Mouse (Mus musculus) CH12.LX (cell line): ENCODE measurements around the gene 4930583I09Rik. TPM values are rescaled to one million over a fixed set of nuclear protein-coding genes. Genes with fewer than 3 reads are reported as not detected.

Experiments
- DNase-seq: peaks from one replicate; pipeline ENCODE4 v3.0.0-alpha.2; 2013; ENCODE audit errors: extremely low read depth
- H3K27ac ChIP-seq: 2 replicates; pipeline ENCODE4 v1.5.1; 2012; ENCODE audit warnings: low read depth, mild to moderate bottlenecking, control low read depth, moderate library complexity; ENCODE audit not compliant: insufficient read depth
- H3K27me3 ChIP-seq: replicated peaks from 2 replicates; pipeline ENCODE3; 2012; ENCODE audit warnings: inconsistent platforms
- H3K36me3 ChIP-seq, 2 experiments: replicated peaks in 1 of 2; 2 replicates each; pipeline versions ENCODE3 to v1.6.1; 2012; ENCODE audit warnings: inconsistent platforms in 1 of 2, low read length in 1 of 2, mild to moderate bottlenecking in 1 of 2, mixed read lengths in 1 of 2, moderate library complexity in 1 of 2; ENCODE audit not compliant: control insufficient read depth in 1 of 2, insufficient read depth in 1 of 2
- H3K4me1 ChIP-seq, 2 experiments: 2 replicates each; pipeline ENCODE4 v1.6.1; 2012; ENCODE audit warnings: inconsistent platforms in 1 of 2, moderate library complexity in 1 of 2; ENCODE audit not compliant: insufficient read depth in 2 of 2, control insufficient read depth in 1 of 2
- H3K4me2 ChIP-seq: 2 replicates; pipeline ENCODE4 v1.6.1; 2012; ENCODE audit warnings: low read depth, mild to moderate bottlenecking, control low read depth; ENCODE audit not compliant: poor library complexity, insufficient read depth, severe bottlenecking
- H3K4me3 ChIP-seq, 3 experiments: fragments of 150-350 bp in 1 of 3; sonication (generic) in 1 of 3; replicated peaks in 1 of 3; 2 replicates each; pipeline versions ENCODE3 to v1.5.1; 2011 to 2012; ENCODE audit warnings: low read depth in 2 of 3, low read length in 2 of 3, mild to moderate bottlenecking in 2 of 3, moderate library complexity in 2 of 3, control low read depth in 1 of 3, improper control_type of control experiment in 1 of 3, inconsistent platforms in 1 of 3, mixed read lengths in 1 of 3; ENCODE audit not compliant: poor library complexity in 1 of 3
- H3K79me2 ChIP-seq: replicated peaks from 2 replicates; pipeline ENCODE4 v1.6.1; 2012; ENCODE audit warnings: mild to moderate bottlenecking, moderate library complexity; ENCODE audit not compliant: control insufficient read depth, poor library complexity, insufficient read depth, severe bottlenecking; ENCODE audit errors: extremely low read depth
- H3K9ac ChIP-seq: 2 replicates; pipeline ENCODE4 v1.6.1; 2012; ENCODE audit warnings: low read depth, mild to moderate bottlenecking, control low read depth, moderate library complexity; ENCODE audit not compliant: insufficient read depth
- H3K9me3 ChIP-seq: replicated peaks from 2 replicates; pipeline ENCODE3; 2012; ENCODE audit warnings: low read length, inconsistent platforms, mixed read lengths
- BHLHE40 ChIP-seq: IDR thresholded peaks from 2 replicates; pipeline ENCODE4 v1.6.1; 2011; ENCODE audit warnings: mild to moderate bottlenecking, low read depth, low read length, improper control_type of control experiment
- CHD1 ChIP-seq: IDR thresholded peaks from 2 replicates; pipeline ENCODE4 v1.6.1; 2012; ENCODE audit warnings: low read depth, low read length, improper control_type of control experiment, inconsistent platforms
- CHD2 ChIP-seq: IDR thresholded peaks from 2 replicates; pipeline ENCODE4 v1.6.1; 2011; ENCODE audit warnings: low read length, improper control_type of control experiment
- CTCF ChIP-seq, 2 experiments: IDR thresholded peaks in 1 of 2; conservative IDR thresholded peaks in 1 of 2; 2 replicates each; pipeline ENCODE4 v1.5.1; 2011 to 2012; ENCODE audit warnings: low read depth in 2 of 2, low read length in 2 of 2, improper control_type of control experiment in 1 of 2, inconsistent platforms in 1 of 2, mild to moderate bottlenecking in 1 of 2, moderate library complexity in 1 of 2
- ELF1 ChIP-seq: IDR thresholded peaks from 2 replicates; pipeline ENCODE4 v1.6.1; 2014; ENCODE audit warnings: low read depth, mild to moderate bottlenecking, inconsistent platforms, low read length, improper control_type of control experiment
- EP300 ChIP-seq: IDR thresholded peaks from 2 replicates; pipeline ENCODE4 v1.6.1; 2011; ENCODE audit warnings: low read length, improper control_type of control experiment
- ETS1 ChIP-seq: conservative IDR thresholded peaks from 2 replicates; pipeline ENCODE4 v1.6.1; 2012; ENCODE audit warnings: low read depth, mild to moderate bottlenecking, inconsistent platforms, low read length, improper control_type of control experiment, moderate library complexity
- HCFC1 ChIP-seq: IDR thresholded peaks from 2 replicates; pipeline ENCODE4 v1.6.1; 2012; ENCODE audit warnings: low read depth, mild to moderate bottlenecking, inconsistent platforms, low read length, improper control_type of control experiment
- IRF4 ChIP-seq: IDR thresholded peaks from 2 replicates; pipeline ENCODE4 v1.6.1; 2014; ENCODE audit warnings: low read depth, mild to moderate bottlenecking, inconsistent platforms, low read length, improper control_type of control experiment
- JUND ChIP-seq: conservative IDR thresholded peaks from 2 replicates; pipeline ENCODE4 v1.6.1; 2011; ENCODE audit warnings: low read depth, low read length, improper control_type of control experiment
- KAT2A ChIP-seq: IDR thresholded peaks from 2 replicates; pipeline ENCODE4 v1.6.1; 2012; ENCODE audit warnings: low read length, improper control_type of control experiment, inconsistent platforms; ENCODE audit not compliant: insufficient replicate concordance
- MAFK ChIP-seq: IDR thresholded peaks from 2 replicates; pipeline ENCODE4 v1.6.1; 2011; ENCODE audit warnings: low read length, improper control_type of control experiment; ENCODE audit not compliant: insufficient replicate concordance
- MAX ChIP-seq: IDR thresholded peaks from 2 replicates; pipeline ENCODE4 v1.6.1; 2011; ENCODE audit warnings: low read length, improper control_type of control experiment
- MAZ ChIP-seq: IDR thresholded peaks from 2 replicates; pipeline ENCODE4 v1.6.1; 2012; ENCODE audit warnings: low read depth, mild to moderate bottlenecking, inconsistent platforms, low read length, improper control_type of control experiment, moderate library complexity
- MYC ChIP-seq: IDR thresholded peaks from 2 replicates; pipeline ENCODE4 v1.6.1; 2011; ENCODE audit warnings: low read depth, mild to moderate bottlenecking, improper control_type of control experiment, low read length
- NRF1 ChIP-seq: IDR thresholded peaks from 2 replicates; pipeline ENCODE4 v1.6.1; 2014; ENCODE audit warnings: low read depth, mild to moderate bottlenecking, inconsistent platforms, low read length, improper control_type of control experiment, moderate library complexity
- POLR2AphosphoS2 ChIP-seq: IDR thresholded peaks from 2 replicates; pipeline ENCODE4 v1.6.1; 2011; ENCODE audit warnings: low read depth, low read length, improper control_type of control experiment
- SIN3A ChIP-seq: IDR thresholded peaks from 2 replicates; pipeline ENCODE4 v1.6.1; 2012; ENCODE audit warnings: low read length, improper control_type of control experiment, inconsistent platforms
- TBP ChIP-seq: conservative IDR thresholded peaks from 2 replicates; pipeline ENCODE4 v1.6.1; 2011; ENCODE audit warnings: low read depth, low read length, improper control_type of control experiment
- TCF12 ChIP-seq: IDR thresholded peaks from 2 replicates; pipeline ENCODE4 v1.6.1; 2014; ENCODE audit warnings: low read depth, mild to moderate bottlenecking, inconsistent platforms, low read length, improper control_type of control experiment
- UBTF ChIP-seq: IDR thresholded peaks from 2 replicates; pipeline ENCODE4 v1.6.1; 2012; ENCODE audit warnings: low read depth, mild to moderate bottlenecking, inconsistent platforms, low read length, improper control_type of control experiment, moderate library complexity
- USF2 ChIP-seq: conservative IDR thresholded peaks from 2 replicates; pipeline ENCODE4 v1.6.1; 2011; ENCODE audit warnings: low read depth, low read length, improper control_type of control experiment
- ZC3H11A ChIP-seq: IDR thresholded peaks from 2 replicates; pipeline ENCODE4 v1.6.1; 2012; ENCODE audit warnings: low read depth, mild to moderate bottlenecking, inconsistent platforms, low read length, improper control_type of control experiment
- ZKSCAN1 ChIP-seq: IDR thresholded peaks from 2 replicates; pipeline ENCODE4 v1.6.1; 2012; ENCODE audit warnings: low read depth, inconsistent platforms, low read length, improper control_type of control experiment, borderline replicate concordance
- ZMIZ1 ChIP-seq: IDR thresholded peaks from 2 replicates; pipeline ENCODE4 v1.6.1; 2012; ENCODE audit warnings: low read depth, mild to moderate bottlenecking, inconsistent platforms, low read length, improper control_type of control experiment
- ZNF384 ChIP-seq: IDR thresholded peaks from 2 replicates; pipeline ENCODE4 v1.6.1; 2012; ENCODE audit warnings: low read depth, low read length, improper control_type of control experiment, inconsistent platforms
- dilution Hi-C: fragments of 300-500 bp; cut with MboI; formaldehyde crosslinking; loops from 2 replicates; pipeline ENCODE4 v1.14.3; 2020; ENCODE audit warnings: low sequenced_read_pairs; ENCODE audit not compliant: extremely low pct_unique_long_range_greater_than_20kb, extremely low pct_ligation_motif_present
- in situ Hi-C: fragments of 300-500 bp; cut with MboI; formaldehyde crosslinking; loops from 3 replicates; pipeline ENCODE4 v1.14.3; 2019; ENCODE audit warnings: low sequenced_read_pairs, low pct_ligation_motif_present, low pct_unique_long_range_greater_than_20kb, mixed read lengths
- polyA plus RNA-seq: library from polyadenylated mRNA; unstranded; fragments of >175 nt; gene quantifications from 2 replicates; pipeline ENCODE4 v1.2.1, GENCODE M21; 2012; ENCODE audit warnings: low read depth; ENCODE audit not compliant: insufficient read length
- total RNA-seq, 2 experiments: library from RNA; depleted of rRNA; stranded (reverse); fragments of 300-350 nt in 1 of 2; fragments of >200 nt in 1 of 2; gene quantifications; 2 replicates each; pipeline ENCODE4 v1.2.3; 2012 to 2014

4930583I09Rik gene
- total and polyA plus RNA-seq, 3 experiments = not detected

GRCm38 (mm10) chr17:64863817-64864216 lies 27.9 kb upstream of the 4930583I09Rik start:
- Histone ChIP-seq H3K36me3 (no peaks in the 10 kb centered on the region), H3K27me3 (no peaks in the 10 kb centered on the region), H3K27ac (no peak overlapping the region), H3K4me3 (no peak overlapping the region), H3K4me1 (peaks cover 0 to 4% of the 10 kb centered on the region in 2 experiments; a peak in 2 of 4 replicates), H3K79me2 (no peaks in the 10 kb centered on the region), H3K9ac (no peak overlapping the region), H3K9me3 (peaks cover 5% of the 10 kb centered on the region), H3K4me2 (no peak overlapping the region)
- DNase-seq = no peak
- in situ Hi-C loops = loop anchor here (10.0 to 25.0 kb wide), 2 partner anchors 252 to 349 kb away; partner anchors contain the start of gene Man2a1
- dilution Hi-C loops = no loop called here
- TF ChIP-seq MAFK (no peak), POLR2AphosphoS2 (no peak), EP300 (no peak), TBP (no peak), JUND (no peak), UBTF (no peak), CHD1 (no peak), ZMIZ1 (no peak), IRF4 (no peak), NRF1 (no peak), ZC3H11A (no peak), MAX (no peak), BHLHE40 (no peak), KAT2A (no peak), CHD2 (no peak), ELF1 (no peak), MAZ (no peak), ZKSCAN1 (no peak), TCF12 (no peak)

- Histone ChIP-seq H3K9ac (no peak overlapping the region), H3K36me3 (no peaks in the 10 kb centered on the region)
- dilution Hi-C loops = no loop called here
- no peak for TF ChIP-seq KAT2A
- TF ChIP-seq SIN3A = no peak
- no peak for TF ChIP-seq CHD2
- TF ChIP-seq IRF4 = no peak
- no peak for TF ChIP-seq BHLHE40
- TF ChIP-seq POLR2AphosphoS2 = no peak
- no peak for TF ChIP-seq ZC3H11A
- TF ChIP-seq MYC = no peak
- TF ChIP-seq MAZ = no peak
- TF ChIP-seq ZNF384 = no peak
- TF ChIP-seq CTCF (conservative IDR thresholded peaks at IDR 0.05 in 1 of 2, IDR thresholded peaks at IDR 0.05 in 1 of 2; ENCODE audit: low read depth in 2 of 2, low read length in 2 of 2) = no peak
- TF ChIP-seq CHD1 = no peak
- TF ChIP-seq ETS1 = no peak
- no peak for TF ChIP-seq HCFC1
- TF ChIP-seq USF2 = no peak
- TF ChIP-seq, all 38 proteins: peak for 0
- Histone ChIP-seq H3K4me1 (peaks cover 0 to 8% of the 10 kb centered on the region in 2 experiments; a peak in 2 of 4 replicates), H3K79me2 (no peaks in the 10 kb centered on the region), H3K4me3 (no peak overlapping the region), H3K27ac (no peak overlapping the region), H3K4me2 (no peak overlapping the region), H3K9me3 (peaks cover 4% of the 10 kb centered on the region), H3K27me3 (no peaks in the 10 kb centered on the region)
- in situ Hi-C loops = loop anchor here (10.0 to 25.0 kb wide), 2 partner anchors 249 to 346 kb away; partner anchors contain the start of gene Man2a1
- no peak for DNase-seq
Measured at GRCm38 (mm10) chr17:64860963-64861362, 25.1 kb upstream of the 4930583I09Rik start.
